Mouse (Mus musculus): ENCODE measurements around the gene Adcy6. TPM values are rescaled to one million over a fixed set of nuclear protein-coding genes. Genes with fewer than 3 reads are reported as not detected.

The Adcy6 gene
- total RNA-seq, 2 experiments from 2014 or later: 48.7 to 83.1 TPM

GRCm38 (mm10) chr15:98602921-98603458 lies 6.9 kb downstream of the Adcy6 start:
- no peak for DNase-seq (ENCODE audit: low spot score in 2 of 2)

GRCm38 (mm10) chr15:98602191-98602881 lies 7.5 kb downstream of the Adcy6 start:
- DNase-seq (ENCODE audit: low spot score in 2 of 2): no peak

GRCm38 (mm10) chr15:98601832-98602190 lies 8.1 kb downstream of the Adcy6 start:
- no peak for DNase-seq (ENCODE audit: low spot score in 2 of 2)

GRCm38 (mm10) chr15:98600036-98600709 lies 9.7 kb downstream of the Adcy6 start:
- DNase-seq (ENCODE audit: low spot score in 2 of 2): no peak

- DNase-seq (ENCODE audit: low spot score in 2 of 2): no peak
Observed at GRCm38 (mm10) chr15:98596609-98597008, 13.3 kb downstream of the Adcy6 start.

- DNase-seq (ENCODE audit: low spot score in 2 of 2): no peak
Observed at GRCm38 (mm10) chr15:98595049-98595448, 14.8 kb downstream of the Adcy6 start.

- no peak for DNase-seq (ENCODE audit: low spot score in 2 of 2)
Observed at GRCm38 (mm10) chr15:98594193-98594592, 15.7 kb downstream of the Adcy6 start.

GRCm38 (mm10) chr15:98591396-98591795 lies 18.5 kb downstream of the Adcy6 start:
- DNase-seq (ENCODE audit: low spot score in 2 of 2): no peak

- DNase-seq (ENCODE audit: low spot score in 2 of 2): no peak
Observed at GRCm38 (mm10) chr15:98589640-98590336, 20.1 kb downstream of the Adcy6 start.

GRCm38 (mm10) chr15:98587751-98588150 lies 22.1 kb downstream of the Adcy6 start:
- DNase-seq (ENCODE audit: low spot score in 2 of 2): no peak

- peak in 1 of 2 experiments; percentile 16 for DNase-seq (ENCODE audit: low spot score in 2 of 2)
Observed at GRCm38 (mm10) chr15:98586141-98586540, 23.7 kb downstream of the Adcy6 start.

GRCm38 (mm10) chr15:98585421-98585820 lies 24.5 kb downstream of the Adcy6 start:
- DNase-seq (ENCODE audit: low spot score in 2 of 2): no peak

- no peak for DNase-seq (ENCODE audit: low spot score in 2 of 2)
Observed at GRCm38 (mm10) chr15:98582996-98583395, 26.9 kb downstream of the Adcy6 start.

GRCm38 (mm10) chr15:98582410-98582809 lies 27.5 kb downstream of the Adcy6 start:
- peak in 1 of 2 experiments; percentile 14 for DNase-seq (ENCODE audit: low spot score in 2 of 2)

- peak; percentile 56 to 66 for DNase-seq (ENCODE audit: low spot score in 2 of 2)
Observed at GRCm38 (mm10) chr15:98579795-98580464, 29.9 kb downstream of the Adcy6 start.

- DNase-seq (ENCODE audit: low spot score in 2 of 2): no peak
Observed at GRCm38 (mm10) chr15:98579310-98579709, 30.6 kb downstream of the Adcy6 start.

GRCm38 (mm10) chr15:98573293-98573692 lies 36.6 kb downstream of the Adcy6 start:
- DNase-seq (ENCODE audit: low spot score in 2 of 2): no peak

- DNase-seq (ENCODE audit: low spot score in 2 of 2): no peak
Observed at GRCm38 (mm10) chr15:98570873-98571538, 38.9 kb downstream of the Adcy6 start, which contains the start of the genes Ccnt1 and 4930415O20Rik. Gene Ccnt1, minus strand, starts transcription at chr15:98570923. Gene 4930415O20Rik, plus strand, starts transcription at chr15:98571004.

- DNase-seq (ENCODE audit: low spot score in 2 of 2): no peak
Observed at GRCm38 (mm10) chr15:98569795-98570365, 40.0 kb downstream of the Adcy6 start.

GRCm38 (mm10) chr15:98569216-98569615 lies 40.7 kb downstream of the Adcy6 start:
- no peak for DNase-seq (ENCODE audit: low spot score in 2 of 2)

Measured in adrenal gland, adult 18-20 months (tissue).